Mouse (Mus musculus): ENCODE measurements around the gene Ccdc187.

- TF ChIP-seq CTCF (IDR thresholded peaks at IDR 0.05; ENCODE audit: extremely low read depth, insufficient read depth, insufficient read length, insufficient replicate concordance) (no peak), POLR2A (IDR thresholded peaks at IDR 0.05; ENCODE audit: low read depth, low read length) (no peak)
Measured at GRCm38 (mm10) chr2:26315072-26315924, 20.9 kb upstream of the Ccdc187 start, which contains the start of gene Gpsm1.
